Mouse (Mus musculus): ENCODE measurements at regions not wholly inside any gene's neighbourhood (a gene's known extent, or its start where the extent isn't known, plus 50 kb on each side); places are given as distances from the start of the nearest gene placed in this dataset.

GRCm38 (mm10) chr14:118422351-118423001 is 155.7 kb downstream of the Gm9376 start:
- peak; percentile 2 for DNase-seq

GRCm38 (mm10) chr14:118423269-118423668 is 156.5 kb downstream of the Gm9376 start:
- DNase-seq: no peak

GRCm38 (mm10) chr14:118426562-118426961 is 159.8 kb downstream of the Gm9376 start:
- no peak for DNase-seq

- DNase-seq: no peak
Observed at GRCm38 (mm10) chr14:118430286-118430685, 163.5 kb downstream of the Gm9376 start.

GRCm38 (mm10) chr14:118430740-118431139 is 164.0 kb downstream of the Gm9376 start:
- no peak for DNase-seq

- no peak for DNase-seq
Observed at GRCm38 (mm10) chr14:118431241-118431882, 164.6 kb downstream of the Gm9376 start.

Data from kidney, postnatal 14 days (tissue).